In genomic region chr5:73758534-73758933, GRCm38 (mm10) we compare ENCODE assay signal across 30 mouse cellular contexts.
"Had no signal": no experiment of that assay in that cellular context is flagged by ENCODE, and none has a peak within 500 bp of the region (broad histone marks: within the 10 kb centered on the region; RNA-seq: fewer than 3 reads in every experiment).

No protein-coding gene starts in this region.

- H3K27me3 ChIP-seq: limb, embryonic 12.5 days; limb, embryonic 13.5 days; limb, embryonic 15.5 days; liver, embryonic 12.5 days; liver, embryonic 13.5 days; liver, embryonic 15.5 days; megakaryocyte, embryonic 14.5 days; midbrain, embryonic 12.5 days; midbrain, embryonic 13.5 days; midbrain, embryonic 15.5 days; neural tube, embryonic 12.5 days had no signal

- DNase-seq: left cerebral cortex, postnatal 4 days; liver; liver, embryonic 13.5 days; liver, postnatal 0 days; lung, adult 18-20 months; lung, adult 2 months; lung, embryonic 14.5 days; lung, postnatal 10 days; lung, postnatal 14 days; lung, postnatal 36 days; lung, postnatal 4 days; midbrain, embryonic 14.5 days had no signal

- H3K4me3 ChIP-seq: limb, embryonic 10.5 days; limb, embryonic 12.5 days; limb, embryonic 13.5 days; limb, embryonic 15.5 days; liver, embryonic 12.5 days; liver, embryonic 13.5 days; liver, embryonic 15.5 days; lung, embryonic 15.5 days; megakaryocyte, embryonic 14.5 days; midbrain, embryonic 10.5 days; midbrain, embryonic 12.5 days; midbrain, embryonic 13.5 days; midbrain, embryonic 15.5 days; myocyte; neural tube, embryonic 12.5 days had no signal

- H3K4me1 ChIP-seq: liver, embryonic 12.5 days; liver, embryonic 13.5 days; liver, embryonic 15.5 days; megakaryocyte, embryonic 14.5 days; midbrain, embryonic 13.5 days; midbrain, embryonic 15.5 days; neural tube, embryonic 12.5 days had no signal

- H3K36me3 ChIP-seq: limb, embryonic 10.5 days; limb, embryonic 12.5 days; limb, embryonic 13.5 days; limb, embryonic 15.5 days; liver, embryonic 12.5 days; liver, embryonic 13.5 days; liver, embryonic 15.5 days; lung, embryonic 15.5 days; midbrain, embryonic 10.5 days; midbrain, embryonic 12.5 days; midbrain, embryonic 13.5 days; midbrain, embryonic 15.5 days; neural tube, embryonic 12.5 days had no signal

- H3K9me3 ChIP-seq: limb, embryonic 10.5 days; limb, embryonic 12.5 days; limb, embryonic 13.5 days; limb, embryonic 15.5 days; liver, embryonic 12.5 days; liver, embryonic 13.5 days; liver, embryonic 15.5 days; lung, embryonic 15.5 days; megakaryocyte, embryonic 14.5 days; midbrain, embryonic 10.5 days; midbrain, embryonic 12.5 days; midbrain, embryonic 13.5 days; midbrain, embryonic 15.5 days; neural tube, embryonic 12.5 days had no signal

- H3K9ac ChIP-seq: limb, embryonic 12.5 days; limb, embryonic 13.5 days; limb, embryonic 15.5 days; liver, embryonic 12.5 days; liver, embryonic 13.5 days; liver, embryonic 14.5 days; liver, embryonic 15.5 days; liver, postnatal 0 days; lung, embryonic 14.5 days; lung, embryonic 15.5 days; midbrain, embryonic 12.5 days; midbrain, embryonic 13.5 days; midbrain, embryonic 15.5 days; neural tube, embryonic 12.5 days had no signal

- H3K4me2 ChIP-seq: limb, embryonic 12.5 days; limb, embryonic 13.5 days; limb, embryonic 15.5 days; liver, embryonic 11.5 days; liver, embryonic 12.5 days; liver, embryonic 13.5 days; liver, embryonic 15.5 days; lung, embryonic 14.5 days; lung, embryonic 15.5 days; midbrain, embryonic 11.5 days; midbrain, embryonic 12.5 days; midbrain, embryonic 13.5 days; midbrain, embryonic 15.5 days; neural tube, embryonic 12.5 days had no signal

- H3K27ac ChIP-seq: limb, embryonic 10.5 days; limb, embryonic 12.5 days; limb, embryonic 13.5 days; limb, embryonic 15.5 days; liver, embryonic 12.5 days; liver, embryonic 13.5 days; liver, embryonic 14.5 days; liver, embryonic 15.5 days; lung, embryonic 15.5 days; macrophage; midbrain, embryonic 10.5 days; midbrain, embryonic 12.5 days; midbrain, embryonic 13.5 days; midbrain, embryonic 15.5 days; neural tube, embryonic 12.5 days had no signal
